ENCODE assay signal across 8 mouse cellular contexts in genomic region chr5:92728252-92728828, GRCm38 (mm10). TPM values are rescaled to one million over a fixed set of nuclear protein-coding genes. Genes with fewer than 3 reads are reported as not detected.
DNase-seq lines count a peak whose midpoint lies in the region; ATAC-seq and TF ChIP-seq lines count a peak whose summit lies in the region.

No protein-coding gene starts in this region.

- intact Hi-C loops in gastrocnemius, adult 2 months (cut with DNase I) = loop anchor here (1.0 to 5.0 kb wide), 5 partner anchors 142 to 594 kb away; no protein-coding TSS in a partner anchor
- intact Hi-C loops in left cerebral cortex, postnatal 14 days (cut with DNase I) = loop anchor here (2.0 to 5.0 kb wide), 4 partner anchors 144 to 434 kb away; no protein-coding TSS in a partner anchor

- H3K4me1 ChIP-seq in neural tube, embryonic 13.5 days (replicated peaks) = no peaks in the 10 kb centered on the region

- no peak overlapping the region for H3K4me2 ChIP-seq in neural tube, embryonic 13.5 days

- TF ChIP-seq POLR2A in brain, embryonic 14.5 days (IDR thresholded peaks at IDR 0.05; ENCODE audit: borderline replicate concordance, extremely low read depth, insufficient read depth, insufficient read length, poor library complexity, severe bottlenecking) = no peak

- no peak overlapping the region for H3K9ac ChIP-seq in neural tube, embryonic 13.5 days

- H3K4me3 ChIP-seq in gastrocnemius, adult 2 months = no peak overlapping the region
- no peak overlapping the region for H3K4me3 ChIP-seq in neural tube, embryonic 13.5 days

- peak; percentile 83 for TF ChIP-seq CTCF in gastrocnemius, adult 2 months (IDR thresholded peaks at IDR 0.05)
- peak; percentile 81 for TF ChIP-seq CTCF in brain, embryonic 14.5 days (IDR thresholded peaks at IDR 0.05; ENCODE audit: borderline replicate concordance, extremely low read depth, insufficient read depth, insufficient read length)

- 45% methylated on average over 5 of the region's 5 CpGs for WGBS in neural tube, embryonic 13.5 days

- no peaks in the 10 kb centered on the region for H3K27me3 ChIP-seq in neural tube, embryonic 13.5 days

- no peaks in the 10 kb centered on the region for H3K9me3 ChIP-seq in neural tube, embryonic 13.5 days

- peak; percentile 34 for DNase-seq in gastrocnemius, adult 2 months
- DNase-seq in gastrocnemius, postnatal 4 days (ENCODE audit: low spot score in 2 of 2) = no peak
- peak; percentile 88 for DNase-seq in brain, embryonic 14.5 days (ENCODE audit: low read depth)
- DNase-seq in forelimb bud, embryonic 11.5 days (ENCODE audit: low read depth, low spot score) = peak; percentile 56
- DNase-seq in kidney, adult 18-20 months = peak; percentile 57
- peak; percentile 73 to 77 for DNase-seq in left cerebral cortex, postnatal 14 days (ENCODE audit: low spot score in 2 of 2)
- no peak for DNase-seq in spleen, postnatal 14 days (ENCODE audit: low spot score in 2 of 2)

- 0 out of 2 replicates have a peak, but pooled peaks have one; percentile 7 for ATAC-seq in neural tube, embryonic 13.5 days (ENCODE audit: low read depth)

- no peak overlapping the region for H3K27ac ChIP-seq in gastrocnemius, adult 2 months
- no peak overlapping the region for H3K27ac ChIP-seq in neural tube, embryonic 13.5 days (replicated peaks)

- H3K36me3 ChIP-seq in neural tube, embryonic 13.5 days = no peaks in the 10 kb centered on the region

RNA-seq across cellular contexts. Expression of gene Shroom3, which starts 45.1 kb away (rescaled TPM):
- total RNA-seq in gastrocnemius, adult 2 months (2021) = 1 to 10 TPM in 1 of 2 experiments, under 1 TPM in 1; 0.53 to 1.2 TPM
- total RNA-seq in gastrocnemius, postnatal 4 days (2021) = 10 to 100 TPM in 1 of 2 experiments, 1 to 10 TPM in 1; 8.9 to 11.0 TPM
- 5.3 and 8.0 TPM in 2 replicates for polyA plus RNA-seq in brain, embryonic 14.5 days (2012; rRNA removed)
- 1 to 10 TPM; 4.0 to 6.4 TPM for total RNA-seq in left cerebral cortex, postnatal 14 days (2021)
- 1.7 and 2.9 TPM in 2 replicates for polyA plus RNA-seq in neural tube, embryonic 13.5 days (2015; fragmentation: Nextera tagmentation; extraction: Ambion mirVana)

RNA-seq across cellular contexts. Expression of gene Ccdc158, which starts 53.3 kb away (rescaled TPM):
- under 1 TPM; 0.31 to 0.54 TPM for total RNA-seq in gastrocnemius, adult 2 months (2021)
- total RNA-seq in gastrocnemius, postnatal 4 days (2021) = under 1 TPM; 0.10 to 0.25 TPM
- 0.67 and 0.83 TPM in 2 replicates for polyA plus RNA-seq in brain, embryonic 14.5 days (2012; rRNA removed)
- under 1 TPM; 0.21 to 0.55 TPM for total RNA-seq in left cerebral cortex, postnatal 14 days (2021)
- polyA plus RNA-seq in neural tube, embryonic 13.5 days (2015; fragmentation: Nextera tagmentation; extraction: Ambion mirVana) = 0.47 and 0.52 TPM in 2 replicates

Comparison
In these comparisons a context has a peak if more than half of its experiments do, and no peak if none do; other contexts are left out.
1. DNase-seq: peak in gastrocnemius, adult 2 months (single experiment), brain, embryonic 14.5 days (single experiment), forelimb bud, embryonic 11.5 days (single experiment), kidney, adult 18-20 months (single experiment) and left cerebral cortex, postnatal 14 days (2 of 2); none in gastrocnemius, postnatal 4 days (0 of 2) and spleen, postnatal 14 days (0 of 2).